7 mouse cellular contexts compared by ENCODE assay signal in the genomic region with DNA sequence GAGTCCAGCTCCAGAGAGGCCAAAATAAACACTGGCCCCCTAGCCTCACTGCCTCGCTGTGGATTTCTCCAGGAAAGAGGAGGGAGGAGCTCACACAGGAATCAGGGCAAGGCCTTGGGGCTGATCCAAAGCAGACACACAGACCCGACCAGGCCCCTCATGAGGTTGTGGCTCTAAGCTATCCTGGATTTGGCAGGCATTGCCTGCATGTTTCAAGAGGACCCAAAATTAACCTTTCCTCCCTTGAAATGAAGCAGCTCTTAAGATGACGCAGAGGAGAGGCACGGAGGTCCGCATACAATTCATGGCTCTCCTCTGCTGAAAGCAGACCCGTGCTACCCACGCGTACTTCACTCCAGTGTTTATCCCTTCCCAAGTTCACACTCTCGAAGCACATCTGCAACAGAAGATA. TPM values are rescaled to one million over a fixed set of nuclear protein-coding genes. Genes with fewer than 3 reads are reported as not detected.
A peak's percentile ranks its signal among the peaks of the same experiment; 100 is the strongest.
DNase-seq lines count a peak whose midpoint lies in the region; TF ChIP-seq lines count a peak whose summit lies in the region.

No protein-coding gene starts in this region.

- peak; percentile 36 for DNase-seq in embryo, embryonic 10 days (ENCODE audit: low spot score)
- peak; percentile 36 for DNase-seq in kidney, adult 18-20 months
- peak; percentile 31 for DNase-seq in lung, postnatal 25 days (ENCODE audit: low spot score)
- no peak for DNase-seq in natural killer cell, adult 2 months (ENCODE audit: low spot score in 2 of 2)
- DNase-seq in right cerebral cortex, postnatal 25 days = no peak
- no peak for DNase-seq in left cerebral cortex, postnatal 14 days (ENCODE audit: low spot score in 2 of 2)

- no peak for TF ChIP-seq CTCF in embryonic fibroblast, embryonic 13.5 days (IDR thresholded peaks at IDR 0.05; ENCODE audit: borderline replicate concordance, insufficient read depth, low read length)

- peaks cover 41% of the 10 kb centered on the region for H3K4me1 ChIP-seq in embryonic fibroblast, embryonic 13.5 days (ENCODE audit: control insufficient read depth, insufficient read depth, low read length)

- TF ChIP-seq POLR2A in embryonic fibroblast, embryonic 13.5 days (IDR thresholded peaks at IDR 0.05; ENCODE audit: low read depth, low read length) = no peak

- H3K4me3 ChIP-seq in embryonic fibroblast, embryonic 13.5 days (ENCODE audit: insufficient read depth, low read length) = no peak overlapping the region

- peak overlapping the region; percentile 62 for H3K27ac ChIP-seq in embryonic fibroblast, embryonic 13.5 days (ENCODE audit: insufficient read depth, low read length)

- intact Hi-C loops in left cerebral cortex, postnatal 14 days (cut with DNase I) = no loop called here

RNA-seq across cellular contexts. Expression of a gene that starts 46.5 kb away (rescaled TPM):
- 254 and 299 TPM in 2 replicates for polyA plus RNA-seq in embryonic fibroblast, embryonic 13.5 days (2011; ENCODE audit: insufficient read length, low read depth, missing spikeins)
- 1 to 10 TPM; 7.6 to 9.9 TPM for total RNA-seq in left cerebral cortex, postnatal 14 days (2021)

Comparison
In these comparisons a context has a peak if more than half of its experiments do, and no peak if none do; other contexts are left out.
1. DNase-seq: peak in embryo, embryonic 10 days (single experiment), kidney, adult 18-20 months (single experiment) and lung, postnatal 25 days (single experiment); none in natural killer cell, adult 2 months (0 of 2), right cerebral cortex, postnatal 25 days (single experiment) and left cerebral cortex, postnatal 14 days (0 of 2).